Mouse (Mus musculus): ENCODE results near the gene Olfr620. TPM values are rescaled to one million over a fixed set of nuclear protein-coding genes. Genes with fewer than 3 reads are reported as not detected.

Olfr620 gene
- not detected in 2 replicates for polyA plus RNA-seq (2014; fragmentation: Nextera tagmentation; extraction: Ambion mirVana)

- no peak for ATAC-seq (replicated peaks; ENCODE audit: low FRiP score)
- Histone ChIP-seq H3K27me3 (ENCODE audit: control insufficient read depth, insufficient read depth, low read length) (no peaks in the 10 kb centered on the region), H3K27ac (ENCODE audit: low read depth, low read length) (no peak within 1 kb of the TSS), H3K9me3 (ENCODE audit: control insufficient read depth, low read length) (no peaks in the 10 kb centered on the region), H3K4me3 (ENCODE audit: low read depth, low read length) (no peak within 1 kb of the TSS), H3K36me3 (ENCODE audit: control insufficient read depth, insufficient read depth, low read length) (no peaks in the 10 kb centered on the region), H3K4me1 (replicated peaks; ENCODE audit: control insufficient read depth, insufficient read depth, low read length) (no peaks in the 10 kb centered on the region), H3K4me2 (ENCODE audit: low read depth, low read length, severe bottlenecking) (no peak within 1 kb of the TSS), H3K9ac (ENCODE audit: low read length) (no peak within 1 kb of the TSS)
- DNase-seq (ENCODE audit: low spot score), result no peak
- WGBS, result 78% methylated on average over 2 of the region's 2 CpGs
Observed at GRCm38 (mm10) chr7:103612434-103612833, at the start of gene Olfr620. Gene Olfr620 (minus strand): TSS chr7:103612534.

- no peak overlapping the region for H3K27ac ChIP-seq (ENCODE audit: low read depth, low read length)
- H3K4me2 ChIP-seq (ENCODE audit: low read depth, low read length, severe bottlenecking), result no peak overlapping the region
- no peaks in the 10 kb centered on the region for H3K27me3 ChIP-seq (ENCODE audit: control insufficient read depth, insufficient read depth, low read length)
- no peaks in the 10 kb centered on the region for H3K9me3 ChIP-seq (ENCODE audit: control insufficient read depth, low read length)
- H3K4me1 ChIP-seq (replicated peaks; ENCODE audit: control insufficient read depth, insufficient read depth, low read length), result no peaks in the 10 kb centered on the region
- 92% methylated on average over 4 of the region's 4 CpGs for WGBS
- no peaks in the 10 kb centered on the region for H3K36me3 ChIP-seq (ENCODE audit: control insufficient read depth, insufficient read depth, low read length)
- DNase-seq (ENCODE audit: low spot score) (no peak), ATAC-seq (replicated peaks; ENCODE audit: low FRiP score) (no peak)
- no peak overlapping the region for H3K4me3 ChIP-seq (ENCODE audit: low read depth, low read length)
- no peak overlapping the region for H3K9ac ChIP-seq (ENCODE audit: low read length)
Observed at GRCm38 (mm10) chr7:103644070-103644469, 31.7 kb upstream of the Olfr620 start.

GRCm38 (mm10) chr7:103642602-103643001 lies 30.3 kb upstream of the Olfr620 start, which contains the start of gene Olfr622:
Gene Olfr622 (minus strand): TSS chr7:103642702.
- DNase-seq (ENCODE audit: low spot score), result no peak
- ATAC-seq (replicated peaks; ENCODE audit: low FRiP score), result no peak
- Histone ChIP-seq H3K9me3 (ENCODE audit: control insufficient read depth, low read length) (no peaks in the 10 kb centered on the region), H3K4me2 (ENCODE audit: low read depth, low read length, severe bottlenecking) (no peak within 1 kb of the TSS), H3K9ac (ENCODE audit: low read length) (no peak within 1 kb of the TSS), H3K36me3 (ENCODE audit: control insufficient read depth, insufficient read depth, low read length) (no peaks in the 10 kb centered on the region), H3K27me3 (ENCODE audit: control insufficient read depth, insufficient read depth, low read length) (no peaks in the 10 kb centered on the region), H3K4me1 (replicated peaks; ENCODE audit: control insufficient read depth, insufficient read depth, low read length) (no peaks in the 10 kb centered on the region), H3K4me3 (ENCODE audit: low read depth, low read length) (no peak within 1 kb of the TSS), H3K27ac (ENCODE audit: low read depth, low read length) (no peak within 1 kb of the TSS)
- 89% methylated on average over 1 of the region's 1 CpGs for WGBS

GRCm38 (mm10) chr7:103636795-103637194 lies 24.5 kb upstream of the Olfr620 start:
- Histone ChIP-seq H3K4me3 (ENCODE audit: low read depth, low read length) (no peak overlapping the region), H3K36me3 (ENCODE audit: control insufficient read depth, insufficient read depth, low read length) (no peaks in the 10 kb centered on the region), H3K4me1 (replicated peaks; ENCODE audit: control insufficient read depth, insufficient read depth, low read length) (no peaks in the 10 kb centered on the region), H3K27ac (ENCODE audit: low read depth, low read length) (no peak overlapping the region), H3K9me3 (ENCODE audit: control insufficient read depth, low read length) (no peaks in the 10 kb centered on the region), H3K4me2 (ENCODE audit: low read depth, low read length, severe bottlenecking) (no peak overlapping the region), H3K27me3 (ENCODE audit: control insufficient read depth, insufficient read depth, low read length) (no peaks in the 10 kb centered on the region), H3K9ac (ENCODE audit: low read length) (no peak overlapping the region)
- DNase-seq (ENCODE audit: low spot score), result no peak
- ATAC-seq (replicated peaks; ENCODE audit: low FRiP score), result no peak

- ATAC-seq (replicated peaks; ENCODE audit: low FRiP score) (no peak), DNase-seq (ENCODE audit: low spot score) (no peak)
- H3K9ac ChIP-seq (ENCODE audit: low read length), result no peak overlapping the region
- WGBS, result 84% methylated on average over 2 of the region's 2 CpGs
- no peaks in the 10 kb centered on the region for H3K36me3 ChIP-seq (ENCODE audit: control insufficient read depth, insufficient read depth, low read length)
- no peaks in the 10 kb centered on the region for H3K9me3 ChIP-seq (ENCODE audit: control insufficient read depth, low read length)
- H3K27ac ChIP-seq (ENCODE audit: low read depth, low read length), result no peak overlapping the region
- H3K27me3 ChIP-seq (ENCODE audit: control insufficient read depth, insufficient read depth, low read length), result no peaks in the 10 kb centered on the region
- H3K4me3 ChIP-seq (ENCODE audit: low read depth, low read length), result no peak overlapping the region
- no peak overlapping the region for H3K4me2 ChIP-seq (ENCODE audit: low read depth, low read length, severe bottlenecking)
- no peaks in the 10 kb centered on the region for H3K4me1 ChIP-seq (replicated peaks; ENCODE audit: control insufficient read depth, insufficient read depth, low read length)
Observed at GRCm38 (mm10) chr7:103607425-103607824, 4.9 kb downstream of the Olfr620 start.

DNA sequence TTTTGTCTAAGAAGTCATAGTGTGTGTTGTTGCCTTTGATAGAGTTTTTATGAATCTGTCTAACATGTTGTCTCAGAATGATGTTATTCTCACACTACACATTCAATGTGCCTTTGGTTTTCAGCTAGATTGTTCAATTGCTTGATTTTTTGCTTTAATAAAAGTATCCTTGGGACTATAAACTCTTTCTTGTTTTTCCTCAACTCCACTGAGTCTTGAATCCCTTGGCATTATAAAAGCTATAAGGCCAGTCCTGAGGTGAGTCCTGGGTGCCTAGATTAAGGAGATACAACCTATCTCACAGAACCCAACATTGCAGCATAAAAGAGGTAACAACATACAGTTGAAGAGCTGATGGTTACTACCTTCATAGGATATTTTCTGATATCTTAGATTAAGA lies 12.1 kb downstream of the Olfr620 start, which contains the start of gene Olfr619:
Olfr619 (plus strand) TSS at position 301 of the 400 bp plus-strand sequence.
- Histone ChIP-seq H3K4me2 (ENCODE audit: low read depth, low read length, severe bottlenecking) (no peak within 1 kb of the TSS), H3K27ac (ENCODE audit: low read depth, low read length) (no peak within 1 kb of the TSS), H3K4me3 (ENCODE audit: low read depth, low read length) (no peak within 1 kb of the TSS), H3K4me1 (replicated peaks; ENCODE audit: control insufficient read depth, insufficient read depth, low read length) (no peaks in the 10 kb centered on the region), H3K27me3 (ENCODE audit: control insufficient read depth, insufficient read depth, low read length) (no peaks in the 10 kb centered on the region), H3K36me3 (ENCODE audit: control insufficient read depth, insufficient read depth, low read length) (no peaks in the 10 kb centered on the region), H3K9me3 (ENCODE audit: control insufficient read depth, low read length) (no peaks in the 10 kb centered on the region), H3K9ac (ENCODE audit: low read length) (no peak within 1 kb of the TSS)
- ATAC-seq (replicated peaks; ENCODE audit: low FRiP score), result no peak
- DNase-seq (ENCODE audit: low spot score), result no peak

- ATAC-seq (replicated peaks; ENCODE audit: low FRiP score), result no peak
- no peaks in the 10 kb centered on the region for H3K4me1 ChIP-seq (replicated peaks; ENCODE audit: control insufficient read depth, insufficient read depth, low read length)
- no peaks in the 10 kb centered on the region for H3K9me3 ChIP-seq (ENCODE audit: control insufficient read depth, low read length)
- DNase-seq (ENCODE audit: low spot score), result no peak
- no peaks in the 10 kb centered on the region for H3K27me3 ChIP-seq (ENCODE audit: control insufficient read depth, insufficient read depth, low read length)
- no peaks in the 10 kb centered on the region for H3K36me3 ChIP-seq (ENCODE audit: control insufficient read depth, insufficient read depth, low read length)
- no peak within 1 kb of the TSS for H3K9ac ChIP-seq (ENCODE audit: low read length)
- H3K4me3 ChIP-seq (ENCODE audit: low read depth, low read length), result no peak within 1 kb of the TSS
- 64% methylated on average over 2 of the region's 2 CpGs for WGBS
- no peak within 1 kb of the TSS for H3K4me2 ChIP-seq (ENCODE audit: low read depth, low read length, severe bottlenecking)
- no peak within 1 kb of the TSS for H3K27ac ChIP-seq (ENCODE audit: low read depth, low read length)
Observed at GRCm38 (mm10) chr7:103589803-103590202, 22.5 kb downstream of the Olfr620 start, which contains the start of gene Olfr618. Gene Olfr618 (plus strand): TSS chr7:103590103.

GRCm38 (mm10) chr7:103572761-103573160 lies 39.6 kb downstream of the Olfr620 start, which contains the start of gene Olfr617:
Gene Olfr617 (plus strand): TSS chr7:103573061.
- no peak within 1 kb of the TSS for H3K4me3 ChIP-seq (ENCODE audit: low read depth, low read length)
- WGBS, result 90% methylated on average over 1 of the region's 1 CpGs
- H3K27me3 ChIP-seq (ENCODE audit: control insufficient read depth, insufficient read depth, low read length), result no peaks in the 10 kb centered on the region
- DNase-seq (ENCODE audit: low spot score), result no peak
- H3K36me3 ChIP-seq (ENCODE audit: control insufficient read depth, insufficient read depth, low read length), result no peaks in the 10 kb centered on the region
- no peak within 1 kb of the TSS for H3K27ac ChIP-seq (ENCODE audit: low read depth, low read length)
- H3K9me3 ChIP-seq (ENCODE audit: control insufficient read depth, low read length), result no peaks in the 10 kb centered on the region
- H3K4me2 ChIP-seq (ENCODE audit: low read depth, low read length, severe bottlenecking), result no peak within 1 kb of the TSS
- H3K9ac ChIP-seq (ENCODE audit: low read length), result no peak within 1 kb of the TSS
- H3K4me1 ChIP-seq (replicated peaks; ENCODE audit: control insufficient read depth, insufficient read depth, low read length), result no peaks in the 10 kb centered on the region
- no peak for ATAC-seq (replicated peaks; ENCODE audit: low FRiP score)

GRCm38 (mm10) chr7:103569043-103569442 lies 43.3 kb downstream of the Olfr620 start, which contains the start of gene Olfr616:
Gene Olfr616 (minus strand): TSS chr7:103569143.
- WGBS, result 87% methylated on average over 3 of the region's 3 CpGs
- Histone ChIP-seq H3K36me3 (ENCODE audit: control insufficient read depth, insufficient read depth, low read length) (no peaks in the 10 kb centered on the region), H3K27ac (ENCODE audit: low read depth, low read length) (no peak within 1 kb of the TSS), H3K9me3 (ENCODE audit: control insufficient read depth, low read length) (no peaks in the 10 kb centered on the region), H3K9ac (ENCODE audit: low read length) (no peak within 1 kb of the TSS), H3K4me3 (ENCODE audit: low read depth, low read length) (no peak within 1 kb of the TSS), H3K4me1 (replicated peaks; ENCODE audit: control insufficient read depth, insufficient read depth, low read length) (no peaks in the 10 kb centered on the region), H3K27me3 (ENCODE audit: control insufficient read depth, insufficient read depth, low read length) (no peaks in the 10 kb centered on the region), H3K4me2 (ENCODE audit: low read depth, low read length, severe bottlenecking) (no peak within 1 kb of the TSS)
- ATAC-seq (replicated peaks; ENCODE audit: low FRiP score) (no peak), DNase-seq (ENCODE audit: low spot score) (no peak)
